Mouse (Mus musculus): ENCODE measurements around the gene Arsb. TPM values are rescaled to one million over a fixed set of nuclear protein-coding genes. Genes with fewer than 3 reads are reported as not detected.
A peak's percentile ranks its signal among the peaks of the same experiment; 100 is the strongest.

Arsb gene
- polyA plus RNA-seq, 1 experiment: 114 TPM

- DNase-seq: no peak
- H3K4me1 ChIP-seq (ENCODE audit: control insufficient read depth, insufficient read depth, low read length): no peaks in the 10 kb centered on the region
- no peak overlapping the region for H3K4me3 ChIP-seq (ENCODE audit: insufficient read depth, low read depth, low read length)
- no peaks in the 10 kb centered on the region for H3K36me3 ChIP-seq (ENCODE audit: control insufficient read depth, insufficient read depth, low read length)
- TF ChIP-seq POLR2A (IDR thresholded peaks at IDR 0.05; ENCODE audit: low read depth, low read length): no peak
- no peak overlapping the region for H3K27ac ChIP-seq (ENCODE audit: insufficient read depth, low read depth, low read length)
- WGBS: 90% methylated on average over 5 of the region's 5 CpGs
- no peaks in the 10 kb centered on the region for H3K27me3 ChIP-seq (replicated peaks; ENCODE audit: control insufficient read depth, insufficient read depth, low read length)
Measured at GRCm38 (mm10) chr13:93970115-93970514, 198.7 kb downstream of the Arsb start.

GRCm38 (mm10) chr13:93972423-93972822, 201.0 kb downstream of the Arsb start:
- H3K27ac ChIP-seq (ENCODE audit: insufficient read depth, low read depth, low read length): no peak overlapping the region
- no peak for TF ChIP-seq CTCF (conservative IDR thresholded peaks at IDR 0.05; ENCODE audit: insufficient read depth, insufficient read length, low read depth, low read length)
- TF ChIP-seq POLR2A (IDR thresholded peaks at IDR 0.05; ENCODE audit: low read depth, low read length): no peak
- H3K4me1 ChIP-seq (ENCODE audit: control insufficient read depth, insufficient read depth, low read length): no peaks in the 10 kb centered on the region
- WGBS: 69% methylated on average over 3 of the region's 3 CpGs
- H3K27me3 ChIP-seq (replicated peaks; ENCODE audit: control insufficient read depth, insufficient read depth, low read length): no peaks in the 10 kb centered on the region
- DNase-seq: no peak
- no peak overlapping the region for H3K4me3 ChIP-seq (ENCODE audit: insufficient read depth, low read depth, low read length)
- no peaks in the 10 kb centered on the region for H3K36me3 ChIP-seq (ENCODE audit: control insufficient read depth, insufficient read depth, low read length)

GRCm38 (mm10) chr13:93975668-93976067, 204.2 kb downstream of the Arsb start:
- Histone ChIP-seq H3K4me1 (ENCODE audit: control insufficient read depth, insufficient read depth, low read length) (no peaks in the 10 kb centered on the region), H3K4me3 (ENCODE audit: insufficient read depth, low read depth, low read length) (no peak overlapping the region), H3K36me3 (ENCODE audit: control insufficient read depth, insufficient read depth, low read length) (no peaks in the 10 kb centered on the region), H3K27me3 (replicated peaks; ENCODE audit: control insufficient read depth, insufficient read depth, low read length) (no peaks in the 10 kb centered on the region), H3K27ac (ENCODE audit: insufficient read depth, low read depth, low read length) (no peak overlapping the region)
- 75% methylated on average over 5 of the region's 5 CpGs for WGBS
- no peak for TF ChIP-seq POLR2A (IDR thresholded peaks at IDR 0.05; ENCODE audit: low read depth, low read length)
- no peak for TF ChIP-seq CTCF (conservative IDR thresholded peaks at IDR 0.05; ENCODE audit: insufficient read depth, insufficient read length, low read depth, low read length)
- DNase-seq: no peak

- H3K27ac ChIP-seq (ENCODE audit: insufficient read depth, low read depth, low read length): no peak overlapping the region
- H3K4me1 ChIP-seq (ENCODE audit: control insufficient read depth, insufficient read depth, low read length): no peaks in the 10 kb centered on the region
- DNase-seq: no peak
- no peaks in the 10 kb centered on the region for H3K36me3 ChIP-seq (ENCODE audit: control insufficient read depth, insufficient read depth, low read length)
- TF ChIP-seq POLR2A (IDR thresholded peaks at IDR 0.05; ENCODE audit: low read depth, low read length) (no peak), CTCF (conservative IDR thresholded peaks at IDR 0.05; ENCODE audit: insufficient read depth, insufficient read length, low read depth, low read length) (no peak)
- H3K27me3 ChIP-seq (replicated peaks; ENCODE audit: control insufficient read depth, insufficient read depth, low read length): no peaks in the 10 kb centered on the region
- WGBS: 73% methylated on average over 10 of the region's 10 CpGs
- H3K4me3 ChIP-seq (ENCODE audit: insufficient read depth, low read depth, low read length): no peak overlapping the region
Measured at GRCm38 (mm10) chr13:93976897-93977530, 205.6 kb downstream of the Arsb start.

GRCm38 (mm10) chr13:93978703-93979495, 207.5 kb downstream of the Arsb start:
- WGBS: 69% methylated on average over 12 of the region's 12 CpGs
- peak; percentile 46 for DNase-seq
- TF ChIP-seq CTCF (conservative IDR thresholded peaks at IDR 0.05; ENCODE audit: insufficient read depth, insufficient read length, low read depth, low read length): no peak
- no peak for TF ChIP-seq POLR2A (IDR thresholded peaks at IDR 0.05; ENCODE audit: low read depth, low read length)
- Histone ChIP-seq H3K4me1 (ENCODE audit: control insufficient read depth, insufficient read depth, low read length) (no peaks in the 10 kb centered on the region), H3K27me3 (replicated peaks; ENCODE audit: control insufficient read depth, insufficient read depth, low read length) (no peaks in the 10 kb centered on the region), H3K36me3 (ENCODE audit: control insufficient read depth, insufficient read depth, low read length) (no peaks in the 10 kb centered on the region), H3K4me3 (ENCODE audit: insufficient read depth, low read depth, low read length) (no peak overlapping the region), H3K27ac (ENCODE audit: insufficient read depth, low read depth, low read length) (no peak overlapping the region)

GRCm38 (mm10) chr13:93979754-93980153, 208.3 kb downstream of the Arsb start:
- Histone ChIP-seq H3K27me3 (replicated peaks; ENCODE audit: control insufficient read depth, insufficient read depth, low read length) (no peaks in the 10 kb centered on the region), H3K4me3 (ENCODE audit: insufficient read depth, low read depth, low read length) (no peak overlapping the region), H3K36me3 (ENCODE audit: control insufficient read depth, insufficient read depth, low read length) (no peaks in the 10 kb centered on the region), H3K27ac (ENCODE audit: insufficient read depth, low read depth, low read length) (no peak overlapping the region), H3K4me1 (ENCODE audit: control insufficient read depth, insufficient read depth, low read length) (no peaks in the 10 kb centered on the region)
- TF ChIP-seq CTCF (conservative IDR thresholded peaks at IDR 0.05; ENCODE audit: insufficient read depth, insufficient read length, low read depth, low read length) (no peak), POLR2A (IDR thresholded peaks at IDR 0.05; ENCODE audit: low read depth, low read length) (no peak)
- no peak for DNase-seq
- 90% methylated on average over 1 of the region's 1 CpGs for WGBS

- Histone ChIP-seq H3K4me1 (ENCODE audit: control insufficient read depth, insufficient read depth, low read length) (no peaks in the 10 kb centered on the region), H3K36me3 (ENCODE audit: control insufficient read depth, insufficient read depth, low read length) (no peaks in the 10 kb centered on the region), H3K27ac (ENCODE audit: insufficient read depth, low read depth, low read length) (no peak overlapping the region), H3K4me3 (ENCODE audit: insufficient read depth, low read depth, low read length) (no peak overlapping the region), H3K27me3 (replicated peaks; ENCODE audit: control insufficient read depth, insufficient read depth, low read length) (no peaks in the 10 kb centered on the region)
- no peak for DNase-seq
- WGBS: 65% methylated on average over 2 of the region's 2 CpGs
- no peak for TF ChIP-seq POLR2A (IDR thresholded peaks at IDR 0.05; ENCODE audit: low read depth, low read length)
- no peak for TF ChIP-seq CTCF (conservative IDR thresholded peaks at IDR 0.05; ENCODE audit: insufficient read depth, insufficient read length, low read depth, low read length)
Measured at GRCm38 (mm10) chr13:93984521-93984920, 213.1 kb downstream of the Arsb start.

Measured in kidney, adult 2 months (tissue).